Mouse (Mus musculus) limb, embryonic 11.5 days (tissue): ENCODE results near the gene B4galt5. TPM values are rescaled to one million over a fixed set of nuclear protein-coding genes. Genes with fewer than 3 reads are reported as not detected.

ENCODE experiments used
- ATAC-seq: fragments of 200-750 bp; cut with Nextera tagmentation; 2 replicates; pipeline ENCODE4 v1.8.0; 2017; ENCODE audit warnings: low read depth; ENCODE audit not compliant: insufficient number of reproducible peaks, low FRiP score, low TSS enrichment
- DNase-seq: peaks from one replicate; pipeline ENCODE4 v3.0.0-alpha.2; 2015; ENCODE audit warnings: low spot score
- H3K27ac ChIP-seq: fragments of 300-500 bp; sonication (generic); replicated peaks from 2 replicates; pipeline ENCODE4 v1.5.1; 2014; ENCODE audit warnings: low read depth, mild to moderate bottlenecking, low read length
- H3K27me3 ChIP-seq: fragments of 300-500 bp; sonication (generic); 2 replicates; pipeline ENCODE4 v1.6.1; 2014; ENCODE audit warnings: mild to moderate bottlenecking, low read length, mixed read lengths; ENCODE audit not compliant: control insufficient read depth, insufficient read depth
- H3K36me3 ChIP-seq: fragments of 300-500 bp; sonication (generic); 2 replicates; pipeline ENCODE4 v1.6.1; 2014; ENCODE audit warnings: mild to moderate bottlenecking, low read length, moderate library complexity, mixed read lengths; ENCODE audit not compliant: control insufficient read depth, insufficient read depth
- H3K4me1 ChIP-seq: fragments of 300-500 bp; sonication (generic); 2 replicates; pipeline ENCODE4 v1.6.1; 2014; ENCODE audit warnings: low read length, mixed read lengths; ENCODE audit not compliant: control insufficient read depth, insufficient read depth
- H3K4me2 ChIP-seq: fragments of 300-500 bp; sonication (generic); 2 replicates; pipeline ENCODE4 v1.6.1; 2014; ENCODE audit warnings: low read depth, mild to moderate bottlenecking, moderate library complexity; ENCODE audit not compliant: severe bottlenecking
- H3K4me3 ChIP-seq: fragments of 300-500 bp; sonication (generic); 2 replicates; pipeline ENCODE4 v1.5.1; 2014; ENCODE audit warnings: low read depth, low read length
- H3K9ac ChIP-seq: fragments of 300-500 bp; sonication (generic); 2 replicates; pipeline ENCODE4 v1.6.1; 2014; ENCODE audit warnings: mild to moderate bottlenecking, low read length
- H3K9me3 ChIP-seq: fragments of 300-500 bp; sonication (generic); 2 replicates; pipeline ENCODE4 v1.6.1; 2016; ENCODE audit warnings: low read length; ENCODE audit not compliant: control insufficient read depth
- WGBS: fragments of 180-500 bp; shearing (Covaris S2); extraction: QIAGEN DNeasy Blood & Tissue Kit; methylation state at CpG from one replicate; pipeline ENCODE4 v1.1.7; 2014; 5-methylcytosine and 5-hydroxymethylcytosine counted together
- polyA plus RNA-seq: library from polyadenylated mRNA; unstranded; fragments of >200 nt; fragmentation: Nextera tagmentation; extraction: Ambion mirVana; gene quantifications from 2 replicates; pipeline ENCODE4 v1.2.1, GENCODE M21; 2014

B4galt5 gene
- polyA plus RNA-seq, 1 experiment from 2014 or later: 15.9 TPM

DNA sequence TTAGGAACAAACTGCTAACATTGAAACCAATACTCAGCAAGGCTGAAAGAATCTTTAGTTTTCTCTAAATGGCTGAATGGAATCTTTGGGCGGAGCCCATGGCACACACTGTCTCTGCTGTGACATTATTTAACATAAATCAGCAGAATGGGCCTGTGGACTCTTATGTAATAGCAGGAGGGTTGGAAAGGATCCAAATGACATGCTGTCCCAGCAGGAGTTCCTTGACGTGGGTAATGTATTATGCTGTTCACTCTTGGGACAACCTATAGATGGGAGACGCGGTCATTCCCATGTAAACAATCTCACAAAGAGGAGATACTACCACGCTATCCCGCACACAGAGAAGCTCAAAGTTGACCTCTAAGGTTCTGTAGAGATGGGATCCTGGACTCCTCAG lies 15.5 kb downstream of the B4galt5 start:
- no peak overlapping the region for H3K9ac ChIP-seq
- no peaks in the 10 kb centered on the region for H3K9me3 ChIP-seq
- no peaks in the 10 kb centered on the region for H3K4me1 ChIP-seq
- DNase-seq (no peak), ATAC-seq (no peak)
- H3K4me2 ChIP-seq: no peak overlapping the region
- no peaks in the 10 kb centered on the region for H3K27me3 ChIP-seq
- WGBS: 94% methylated on average over 6 of the region's 6 CpGs
- no peak overlapping the region for H3K27ac ChIP-seq
- H3K36me3 ChIP-seq: no peaks in the 10 kb centered on the region
- no peak overlapping the region for H3K4me3 ChIP-seq

DNA sequence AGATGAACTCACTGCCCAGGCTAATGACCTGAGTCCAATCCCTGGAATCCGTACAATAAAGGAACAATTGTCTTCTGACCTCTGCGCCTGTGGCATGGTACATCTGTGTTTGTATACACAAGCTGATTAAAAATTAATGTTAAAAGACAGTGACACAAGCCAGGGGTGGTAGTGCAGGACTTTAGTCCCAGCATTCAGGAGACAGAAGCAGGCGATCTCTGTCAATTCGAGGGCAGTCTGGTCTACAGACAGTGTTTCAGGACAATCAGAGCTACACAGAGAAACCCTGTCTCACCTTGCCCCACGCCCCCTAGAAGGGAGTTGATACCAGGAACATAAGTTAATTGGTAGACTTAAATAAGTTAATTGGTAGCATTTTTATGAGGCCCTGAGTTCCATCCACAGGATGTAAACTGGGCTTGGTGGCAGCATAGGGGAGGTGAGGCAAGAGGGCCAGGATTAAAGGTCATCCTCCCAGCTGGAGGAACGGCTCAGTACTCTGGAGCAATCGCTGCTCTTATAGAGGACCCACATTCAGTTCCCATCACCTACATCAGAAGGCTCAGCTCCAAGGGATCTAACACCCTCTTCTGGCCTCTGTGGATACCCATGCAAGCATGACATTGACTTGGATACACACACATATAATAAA lies 16.5 kb downstream of the B4galt5 start:
- no peak for DNase-seq
- no peak overlapping the region for H3K9ac ChIP-seq
- no peak overlapping the region for H3K4me2 ChIP-seq
- H3K4me3 ChIP-seq: no peak overlapping the region
- no peaks in the 10 kb centered on the region for H3K9me3 ChIP-seq
- no peaks in the 10 kb centered on the region for H3K4me1 ChIP-seq
- no peak overlapping the region for H3K27ac ChIP-seq
- WGBS: 77% methylated on average over 7 of the region's 7 CpGs
- H3K27me3 ChIP-seq: no peaks in the 10 kb centered on the region
- no peak for ATAC-seq
- H3K36me3 ChIP-seq: no peaks in the 10 kb centered on the region

DNA sequence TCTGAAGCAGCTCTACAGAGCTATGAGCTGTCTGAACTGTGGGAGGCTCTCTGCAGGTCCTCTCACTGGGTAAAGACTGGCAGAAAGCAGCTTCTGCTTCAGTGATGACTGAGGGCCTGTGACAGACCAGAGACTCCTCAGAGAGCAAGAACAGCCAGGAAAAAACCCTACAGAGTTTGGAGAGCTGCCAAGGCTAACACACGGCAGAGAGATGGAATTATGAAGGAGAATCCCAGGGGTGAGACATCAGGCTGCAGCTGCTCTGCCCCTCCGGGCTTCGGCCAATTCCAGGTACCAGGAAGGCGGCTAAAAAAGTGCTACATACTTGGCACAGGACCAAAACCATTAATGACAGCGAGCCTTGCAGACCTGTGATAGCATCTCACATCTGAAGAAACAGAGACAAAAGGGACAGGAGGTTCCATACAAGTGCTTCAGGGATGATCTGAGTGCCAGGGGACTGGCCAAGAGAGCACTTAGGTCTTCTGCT lies 17.5 kb downstream of the B4galt5 start:
- Histone ChIP-seq H3K9me3 (no peaks in the 10 kb centered on the region), H3K9ac (no peak overlapping the region), H3K4me2 (no peak overlapping the region), H3K4me3 (no peak overlapping the region), H3K27me3 (no peaks in the 10 kb centered on the region), H3K27ac (no peak overlapping the region), H3K36me3 (no peaks in the 10 kb centered on the region), H3K4me1 (no peaks in the 10 kb centered on the region)
- DNase-seq (no peak), ATAC-seq (no peak)
- 65% methylated on average over 5 of the region's 5 CpGs for WGBS

DNA sequence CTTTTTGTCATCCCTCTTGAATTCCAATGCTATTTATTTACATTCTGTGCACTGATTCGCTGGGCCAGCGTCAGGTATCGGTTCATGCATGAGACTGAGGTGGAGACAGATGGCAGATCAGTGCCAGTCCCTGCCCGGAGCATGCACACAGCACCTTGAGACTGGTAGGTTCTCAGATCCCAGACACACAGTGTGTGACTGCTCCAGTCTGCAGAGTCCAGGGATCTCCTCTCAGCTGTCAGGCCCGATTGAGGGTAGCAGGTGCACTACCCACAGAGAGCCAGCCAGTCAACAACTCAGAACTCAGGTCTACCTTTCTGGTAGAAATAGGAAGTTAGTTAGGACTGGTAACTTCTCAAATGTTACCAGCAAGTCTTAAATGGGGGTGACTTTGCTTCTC lies 18.4 kb downstream of the B4galt5 start:
- no peaks in the 10 kb centered on the region for H3K36me3 ChIP-seq
- ATAC-seq: no peak
- no peak overlapping the region for H3K9ac ChIP-seq
- no peak for DNase-seq
- H3K4me2 ChIP-seq: no peak overlapping the region
- H3K4me3 ChIP-seq: no peak overlapping the region
- no peaks in the 10 kb centered on the region for H3K27me3 ChIP-seq
- no peaks in the 10 kb centered on the region for H3K4me1 ChIP-seq
- 91% methylated on average over 5 of the region's 5 CpGs for WGBS
- no peaks in the 10 kb centered on the region for H3K9me3 ChIP-seq
- no peak overlapping the region for H3K27ac ChIP-seq

DNA sequence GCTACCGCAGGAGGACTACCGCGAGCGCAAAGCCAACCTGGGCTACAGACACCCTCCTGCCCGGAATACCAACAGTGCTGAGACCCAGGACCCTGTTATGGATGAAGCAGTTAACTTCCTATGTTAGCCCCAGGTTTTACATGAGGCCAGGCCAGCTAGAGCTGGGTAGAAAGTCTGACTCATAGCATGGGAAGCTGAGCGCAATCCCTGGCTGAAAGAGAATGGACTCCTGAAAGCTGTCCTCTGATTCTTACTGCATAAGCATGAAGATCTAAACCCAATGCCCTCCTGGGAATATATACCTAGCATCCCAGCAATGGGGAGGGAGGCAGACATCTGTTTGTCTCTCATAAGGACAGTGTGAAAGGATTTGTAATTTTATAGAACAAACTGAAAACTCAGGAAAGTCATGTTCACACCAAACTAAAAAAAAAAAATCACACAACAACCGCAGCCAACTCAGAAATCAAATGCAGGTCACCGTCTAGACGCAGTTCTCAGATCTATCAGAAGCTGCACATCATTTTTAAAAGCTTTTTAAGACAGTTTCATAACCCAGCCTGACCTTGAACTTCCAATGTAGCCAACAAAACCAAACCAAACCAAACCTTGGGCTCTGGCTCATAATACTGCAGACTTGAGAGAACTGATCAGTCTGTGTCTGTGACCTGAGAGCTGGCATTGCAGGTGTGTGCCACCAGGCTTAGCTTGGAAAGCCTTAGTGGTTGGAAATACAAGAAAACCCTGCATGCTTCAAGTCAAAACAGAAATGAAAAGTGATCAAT lies 19.3 kb downstream of the B4galt5 start:
- Histone ChIP-seq H3K4me1 (no peaks in the 10 kb centered on the region), H3K27me3 (no peaks in the 10 kb centered on the region), H3K9me3 (no peaks in the 10 kb centered on the region), H3K27ac (no peak overlapping the region), H3K9ac (no peak overlapping the region), H3K4me2 (no peak overlapping the region), H3K36me3 (no peaks in the 10 kb centered on the region), H3K4me3 (no peak overlapping the region)
- no peak for DNase-seq
- WGBS: 88% methylated on average over 9 of the region's 9 CpGs
- no peak for ATAC-seq

DNA sequence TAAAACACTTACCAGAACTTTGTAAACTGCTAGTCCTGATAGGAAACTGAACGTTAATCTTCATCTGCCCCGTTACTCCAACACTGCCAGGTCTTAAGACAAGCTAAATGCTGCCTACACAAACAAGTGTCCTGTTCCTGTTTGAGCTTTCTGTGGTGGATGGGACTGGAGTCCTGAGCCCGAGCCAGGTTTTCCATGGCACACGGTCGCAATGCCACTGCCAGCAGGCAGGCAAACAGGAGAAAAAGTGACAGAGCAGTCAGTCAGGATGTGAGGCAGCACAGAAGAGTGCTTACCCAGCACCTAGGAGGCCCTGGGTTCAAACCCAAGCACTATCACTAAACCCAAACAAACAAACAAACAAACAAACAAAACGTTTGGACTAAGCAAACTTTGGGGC lies 20.6 kb downstream of the B4galt5 start:
- Histone ChIP-seq H3K9me3 (no peaks in the 10 kb centered on the region), H3K27ac (no peak overlapping the region), H3K4me1 (no peaks in the 10 kb centered on the region), H3K4me2 (no peak overlapping the region), H3K36me3 (no peaks in the 10 kb centered on the region), H3K27me3 (no peaks in the 10 kb centered on the region), H3K9ac (no peak overlapping the region), H3K4me3 (no peak overlapping the region)
- WGBS: 90% methylated on average over 6 of the region's 6 CpGs
- DNase-seq (no peak), ATAC-seq (no peak)

DNA sequence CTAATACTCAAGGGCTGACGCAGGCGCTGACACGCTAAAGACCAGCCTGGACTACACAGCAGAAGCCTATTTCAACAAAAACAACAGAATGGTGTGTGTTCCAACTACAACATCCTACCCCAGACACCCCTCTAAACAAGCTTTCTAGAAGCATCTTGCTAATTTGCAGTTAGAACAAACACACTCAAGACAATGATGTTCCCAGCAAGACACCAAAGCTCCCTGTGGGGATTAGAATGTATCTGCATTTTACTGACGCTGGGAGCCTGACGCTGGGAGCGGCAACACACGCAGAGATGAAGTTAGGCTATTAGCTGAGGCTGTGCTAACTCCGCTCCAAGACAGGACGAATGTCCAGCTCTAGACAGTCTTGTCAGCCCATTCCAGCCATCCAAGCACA lies 22.4 kb downstream of the B4galt5 start:
- Histone ChIP-seq H3K9me3 (no peaks in the 10 kb centered on the region), H3K36me3 (no peaks in the 10 kb centered on the region), H3K27ac (no peak overlapping the region), H3K27me3 (no peaks in the 10 kb centered on the region), H3K9ac (no peak overlapping the region), H3K4me3 (no peak overlapping the region), H3K4me2 (no peak overlapping the region), H3K4me1 (no peaks in the 10 kb centered on the region)
- 73% methylated on average over 9 of the region's 9 CpGs for WGBS
- ATAC-seq (no peak), DNase-seq (no peak)

DNA sequence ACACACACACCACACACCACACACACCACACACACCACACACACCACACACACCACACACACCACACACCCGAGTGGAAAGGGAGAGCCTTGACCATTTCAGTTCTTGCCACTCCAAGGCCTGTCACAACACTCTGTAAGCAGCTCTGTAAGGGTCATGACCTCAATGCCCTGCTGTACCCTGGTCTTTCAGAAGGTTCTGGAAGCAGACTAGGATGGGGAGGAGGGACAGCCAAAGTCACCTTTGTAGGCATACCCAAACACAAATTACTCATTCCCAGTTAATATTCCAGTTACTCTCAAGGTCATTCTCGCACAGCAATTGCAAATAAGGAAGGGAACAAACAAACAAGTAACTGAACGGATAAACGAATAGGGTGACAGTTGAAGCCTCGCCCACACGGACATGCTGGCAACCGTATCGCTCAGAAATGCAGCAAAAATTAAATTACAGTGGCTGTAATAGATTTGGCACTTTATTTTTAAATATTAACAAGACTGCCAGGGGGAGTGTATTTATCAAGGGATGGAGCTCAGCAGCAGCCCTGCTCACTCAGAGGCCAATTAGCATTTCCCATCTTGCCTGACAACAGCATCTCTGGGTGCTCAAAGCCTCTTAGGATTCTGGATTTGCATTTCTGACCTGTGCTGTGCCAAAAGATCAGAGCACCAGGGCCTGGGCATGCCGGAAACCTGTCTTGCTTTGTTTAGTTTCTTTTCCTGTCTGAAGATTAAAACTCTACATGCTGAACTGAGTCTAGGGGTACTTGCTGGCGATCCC lies 24.6 kb downstream of the B4galt5 start:
- no peaks in the 10 kb centered on the region for H3K36me3 ChIP-seq
- no peaks in the 10 kb centered on the region for H3K9me3 ChIP-seq
- H3K4me1 ChIP-seq: no peaks in the 10 kb centered on the region
- WGBS: 85% methylated on average over 10 of the region's 10 CpGs
- no peak overlapping the region for H3K27ac ChIP-seq
- H3K4me2 ChIP-seq: no peak overlapping the region
- H3K27me3 ChIP-seq: no peaks in the 10 kb centered on the region
- H3K9ac ChIP-seq: no peak overlapping the region
- DNase-seq (no peak), ATAC-seq (no peak)
- no peak overlapping the region for H3K4me3 ChIP-seq
